Mouse (Mus musculus): ENCODE results near the gene Uncx. TPM values are rescaled to one million over a fixed set of nuclear protein-coding genes. Genes with fewer than 3 reads are reported as not detected.

Gene Uncx
- not detected for polyA plus RNA-seq (2014; fragmentation: Illumina TruSeq; extraction: RNeasy Lipid Tissue Mini Kit (QIAGEN cat#74804); ENCODE audit: insufficient read depth, low read depth, low replicate concordance)

DNA sequence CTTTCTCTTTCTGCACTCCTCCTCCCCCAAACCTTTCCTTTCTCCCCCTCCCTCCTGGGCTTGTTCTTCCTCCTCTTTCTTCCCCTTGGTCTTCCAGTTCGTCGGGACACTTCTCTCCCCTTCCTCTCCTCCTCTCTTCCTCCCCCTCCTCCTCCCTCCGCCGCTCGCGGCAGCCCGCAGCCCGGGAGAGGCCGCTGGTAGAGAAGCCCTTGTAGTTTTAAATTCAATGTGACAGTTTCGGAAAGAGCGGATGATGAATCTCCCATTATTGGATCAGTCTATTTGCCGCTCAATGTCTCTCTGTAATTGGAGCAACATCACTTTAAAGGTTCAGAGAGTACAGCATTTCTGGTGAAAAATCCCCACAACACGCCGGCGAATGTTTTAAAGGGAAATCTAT lies at the start of gene Uncx:
Gene Uncx, plus strand, starts transcription at position 281 of the 400 bp plus-strand sequence.

Other genes starting within 250 kb of the Uncx start
- 6.6 TPM for gene Adap1, start 217.9 kb upstream of the Uncx start, polyA plus RNA-seq (2014; fragmentation: Illumina TruSeq; extraction: RNeasy Lipid Tissue Mini Kit (QIAGEN cat#74804); ENCODE audit: insufficient read depth, low read depth, low replicate concordance)
- 42.2 TPM for gene Cox19, start 192.1 kb upstream of the Uncx start, polyA plus RNA-seq (2014; fragmentation: Illumina TruSeq; extraction: RNeasy Lipid Tissue Mini Kit (QIAGEN cat#74804); ENCODE audit: insufficient read depth, low read depth, low replicate concordance)
- gene Cyp2w1, start 190.9 kb upstream of the Uncx start, polyA plus RNA-seq (2014; fragmentation: Illumina TruSeq; extraction: RNeasy Lipid Tissue Mini Kit (QIAGEN cat#74804); ENCODE audit: insufficient read depth, low read depth, low replicate concordance): not detected
- gene Gpr146, start 165.8 kb upstream of the Uncx start, polyA plus RNA-seq (2014; fragmentation: Illumina TruSeq; extraction: RNeasy Lipid Tissue Mini Kit (QIAGEN cat#74804); ENCODE audit: insufficient read depth, low read depth, low replicate concordance): 29.3 TPM
- gene C130050O18Rik, start 138.2 kb upstream of the Uncx start, polyA plus RNA-seq (2014; fragmentation: Illumina TruSeq; extraction: RNeasy Lipid Tissue Mini Kit (QIAGEN cat#74804); ENCODE audit: insufficient read depth, low read depth, low replicate concordance): 2.5 TPM
- 0.72 TPM for gene Gper1, start 120.3 kb upstream of the Uncx start, polyA plus RNA-seq (2014; fragmentation: Illumina TruSeq; extraction: RNeasy Lipid Tissue Mini Kit (QIAGEN cat#74804); ENCODE audit: insufficient read depth, low read depth, low replicate concordance)
- 12.2 TPM for gene 3110082I17Rik, start 83.0 kb upstream of the Uncx start, polyA plus RNA-seq (2014; fragmentation: Illumina TruSeq; extraction: RNeasy Lipid Tissue Mini Kit (QIAGEN cat#74804); ENCODE audit: insufficient read depth, low read depth, low replicate concordance)
- 13.8 TPM for gene Zfand2a, start 58.9 kb upstream of the Uncx start, polyA plus RNA-seq (2014; fragmentation: Illumina TruSeq; extraction: RNeasy Lipid Tissue Mini Kit (QIAGEN cat#74804); ENCODE audit: insufficient read depth, low read depth, low replicate concordance)
- 1.8 TPM for gene Micall2, start 192.8 kb downstream of the Uncx start, polyA plus RNA-seq (2014; fragmentation: Illumina TruSeq; extraction: RNeasy Lipid Tissue Mini Kit (QIAGEN cat#74804); ENCODE audit: insufficient read depth, low read depth, low replicate concordance)
- 14.8 TPM for gene Ints1, start 232.2 kb downstream of the Uncx start, polyA plus RNA-seq (2014; fragmentation: Illumina TruSeq; extraction: RNeasy Lipid Tissue Mini Kit (QIAGEN cat#74804); ENCODE audit: insufficient read depth, low read depth, low replicate concordance)
- 36.4 TPM for gene Mafk, start 248.0 kb downstream of the Uncx start, polyA plus RNA-seq (2014; fragmentation: Illumina TruSeq; extraction: RNeasy Lipid Tissue Mini Kit (QIAGEN cat#74804); ENCODE audit: insufficient read depth, low read depth, low replicate concordance)

Measured in lung, adult 10 weeks (tissue).